Mouse (Mus musculus): Measurements from ENCODE around the gene Olfr1418.

GRCm38 (mm10) chr19:11867837-11868236 is 7.0 kb upstream of the Olfr1418 start:
- TF ChIP-seq CTCF (IDR thresholded peaks at IDR 0.05; ENCODE audit: low read depth, low read length) (peak; percentile 37), EP300 (IDR thresholded peaks at IDR 0.05; ENCODE audit: insufficient read depth, low read depth, low read length) (no peak)
